In the genomic region with DNA sequence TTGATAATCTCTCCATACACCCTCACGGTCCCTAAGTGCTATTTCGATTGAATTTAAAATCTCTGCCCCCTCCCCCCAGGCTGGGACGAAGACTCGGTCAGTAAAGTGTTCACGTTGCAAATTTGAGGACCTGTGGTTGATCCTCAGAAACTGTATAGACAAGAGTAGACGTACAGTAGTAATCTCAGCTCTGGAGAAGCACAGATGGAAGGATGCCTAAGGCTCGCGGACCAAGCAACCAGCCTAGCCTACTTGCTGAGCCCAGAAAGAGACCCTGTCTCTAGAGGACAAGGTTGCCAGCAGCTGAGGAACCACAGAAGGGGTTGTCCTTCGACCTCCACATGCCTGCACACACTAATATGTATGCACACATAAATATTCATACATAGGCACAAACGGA, we compare ENCODE assay signal across 17 mouse cellular contexts.
"Had no signal": no experiment of that assay in that cellular context is flagged by ENCODE, and none has a peak within 500 bp of the region (broad histone marks: within the 10 kb centered on the region; RNA-seq: fewer than 3 reads in every experiment).

No protein-coding gene starts in this region.

- H3K27me3 ChIP-seq: liver, embryonic 12.5 days had no signal

- ATAC-seq: liver, embryonic 12.5 days had no signal

- H3K4me1 ChIP-seq: liver, embryonic 12.5 days; midbrain, embryonic 10.5 days; midbrain, embryonic 12.5 days had no signal

- H3K9ac ChIP-seq: liver, embryonic 12.5 days; liver, embryonic 14.5 days; lung, embryonic 14.5 days; midbrain, embryonic 12.5 days had no signal

- H3K4me2 ChIP-seq: liver, embryonic 12.5 days; lung, embryonic 14.5 days; midbrain, embryonic 12.5 days had no signal

- H3K27ac ChIP-seq: liver, embryonic 12.5 days; liver, embryonic 14.5 days; midbrain, embryonic 10.5 days; midbrain, embryonic 12.5 days had no signal

- H3K9me3 ChIP-seq: liver, embryonic 12.5 days; midbrain, embryonic 10.5 days; midbrain, embryonic 12.5 days had no signal

- DNase-seq: lung, adult 18-20 months; lung, embryonic 14.5 days; lung, postnatal 10 days; lung, postnatal 4 days; retina, postnatal 1 day; right cerebral cortex, adult 18-20 months; right cerebral cortex, postnatal 25 days; right cerebral cortex, postnatal 4 days; spleen, adult 18-20 months; thymus, adult 18-20 months; thymus, postnatal 14 days; thymus, postnatal 36 days had no signal

- H3K4me3 ChIP-seq: liver, embryonic 12.5 days; midbrain, embryonic 10.5 days; midbrain, embryonic 12.5 days; myocyte had no signal

- H3K36me3 ChIP-seq: liver, embryonic 12.5 days; midbrain, embryonic 10.5 days; midbrain, embryonic 12.5 days had no signal
